Mouse (Mus musculus) megakaryocyte, embryonic 14.5 days (primary cell): ENCODE data around the gene Cpped1. TPM values are rescaled to one million over a fixed set of nuclear protein-coding genes. Genes with fewer than 3 reads are reported as not detected.

Source experiments
- H3K27me3 ChIP-seq: replicated peaks from 2 replicates; pipeline ENCODE3; 2012; ENCODE audit warnings: inconsistent platforms
- H3K36me3 ChIP-seq: replicated peaks from 2 replicates; pipeline ENCODE3; 2012; ENCODE audit warnings: low read length, inconsistent platforms, mixed read lengths
- H3K4me1 ChIP-seq: 2 replicates; pipeline ENCODE4 v1.6.1; 2012; ENCODE audit warnings: inconsistent platforms
- H3K4me3 ChIP-seq: replicated peaks from 2 replicates; pipeline ENCODE3; 2012; ENCODE audit warnings: moderate library complexity, mild to moderate bottlenecking, inconsistent platforms
- H3K9me3 ChIP-seq: 2 replicates; pipeline ENCODE4 v1.6.1; 2012; ENCODE audit warnings: inconsistent platforms
- FLI1 ChIP-seq: IDR thresholded peaks from 2 replicates; pipeline ENCODE4 v1.6.1; 2012; ENCODE audit warnings: low read length, inconsistent platforms, mixed read lengths
- GATA1 ChIP-seq: IDR thresholded peaks from 3 replicates; pipeline ENCODE4 v1.6.1; 2012; ENCODE audit warnings: mixed read lengths, low read length, inconsistent platforms, borderline replicate concordance
- polyA plus RNA-seq: library from polyadenylated mRNA; stranded (reverse); fragments of >175 nt; gene quantifications from 2 replicates; pipeline ENCODE4 v1.2.3, GENCODE M21; 2012; ENCODE audit warnings: low replicate concordance; ENCODE audit not compliant: insufficient read depth

Gene Cpped1
- polyA plus RNA-seq, 1 experiment: 11.2 TPM

DNA sequence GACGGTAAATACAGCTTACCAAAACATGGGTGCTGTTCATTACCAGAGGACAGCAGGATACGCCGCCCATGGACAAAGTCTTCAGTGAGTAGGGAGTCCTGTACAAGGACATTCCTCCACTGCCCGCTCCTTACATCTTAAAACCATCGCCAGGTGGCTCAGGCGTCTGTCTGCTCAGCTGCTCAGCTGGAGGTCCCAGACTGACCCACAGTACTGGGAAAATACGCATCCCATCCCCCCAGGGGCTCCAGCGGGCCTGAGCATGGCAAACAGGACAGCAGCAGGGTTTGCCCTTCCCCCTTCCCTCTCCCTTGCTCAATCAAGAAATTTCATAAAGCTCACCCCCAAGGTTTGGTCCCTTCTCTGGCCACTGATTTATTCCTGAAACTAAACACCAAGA lies 99.6 kb downstream of the Cpped1 start:
- Histone ChIP-seq H3K4me1 (peaks cover 20% of the 10 kb centered on the region; the same call in 1 of the 2 replicates), H3K27me3 (no peaks in the 10 kb centered on the region), H3K36me3 (peaks cover 69% of the 10 kb centered on the region), H3K4me3 (no peak overlapping the region), H3K9me3 (no peaks in the 10 kb centered on the region)
- TF ChIP-seq FLI1: no peak
- no peak for TF ChIP-seq GATA1

DNA sequence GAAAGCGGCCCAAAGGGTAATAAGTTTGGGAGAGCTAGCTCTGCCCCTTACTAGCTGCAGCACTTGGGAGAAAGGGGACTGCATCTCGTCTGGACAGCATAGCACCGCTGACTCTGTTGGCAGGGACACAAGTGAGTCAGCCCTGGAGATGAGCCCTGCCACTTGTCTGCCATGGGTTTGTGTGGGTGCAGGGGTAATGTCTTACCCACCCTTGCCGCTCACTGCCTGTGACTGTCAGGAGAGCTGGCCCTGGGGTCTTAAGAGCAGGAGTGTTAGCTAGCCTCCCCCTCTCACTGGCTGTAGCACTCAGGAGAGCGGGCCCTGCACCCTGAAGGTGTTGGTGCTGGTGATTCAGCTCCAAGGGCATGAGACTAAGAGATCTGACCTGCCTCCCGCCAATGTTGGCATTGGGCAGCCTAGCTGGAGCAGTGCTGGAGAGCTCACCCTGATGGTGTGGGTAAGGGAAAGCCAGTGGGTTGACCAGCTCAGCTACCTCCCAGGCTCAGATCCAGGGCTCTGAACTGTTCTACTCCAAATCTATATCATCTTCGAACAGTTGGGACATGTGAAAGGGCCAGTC lies 107.2 kb downstream of the Cpped1 start:
- TF ChIP-seq GATA1: no peak
- TF ChIP-seq FLI1: no peak
- peaks cover 52% of the 10 kb centered on the region for H3K36me3 ChIP-seq
- H3K4me1 ChIP-seq: peaks cover 27% of the 10 kb centered on the region
- H3K27me3 ChIP-seq: no peaks in the 10 kb centered on the region
- H3K9me3 ChIP-seq: no peaks in the 10 kb centered on the region
- no peak overlapping the region for H3K4me3 ChIP-seq

DNA sequence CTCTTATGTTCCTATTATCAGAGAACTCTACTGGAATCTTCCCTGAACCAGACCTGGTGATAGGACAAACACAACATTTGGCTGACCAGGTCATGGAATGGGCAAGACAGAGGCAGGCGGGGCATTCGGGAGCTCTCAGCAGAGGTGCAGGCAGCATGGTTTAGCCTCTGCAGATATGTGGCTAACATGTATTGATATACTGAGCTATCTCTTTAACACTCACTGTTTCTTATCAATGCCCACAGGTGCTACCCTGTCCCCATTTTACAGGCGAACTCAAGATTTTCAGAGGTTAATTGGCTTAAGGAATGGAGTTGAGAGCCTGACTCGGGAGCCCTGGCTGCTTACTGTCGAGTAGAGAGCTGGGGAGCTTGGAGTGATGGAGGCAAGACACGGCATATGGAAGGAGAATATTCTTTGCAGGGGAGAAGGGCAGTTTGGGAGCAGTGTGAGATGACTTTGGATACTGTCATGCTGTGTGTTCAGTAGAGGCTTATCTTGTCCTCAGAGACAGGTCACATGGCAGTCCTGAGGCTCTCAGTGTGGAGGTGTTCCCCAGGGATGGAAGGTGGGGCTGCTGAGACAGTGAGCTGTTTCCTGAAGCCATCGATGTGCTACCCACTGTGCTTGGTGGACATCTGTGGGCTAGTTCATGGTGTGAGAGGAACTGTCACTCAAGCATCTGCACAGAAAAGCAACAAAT lies 113.3 kb downstream of the Cpped1 start:
- H3K9me3 ChIP-seq: peaks cover 21% of the 10 kb centered on the region
- H3K36me3 ChIP-seq: peaks cover 11% of the 10 kb centered on the region
- TF ChIP-seq FLI1 (no peak), GATA1 (no peak)
- H3K27me3 ChIP-seq: no peaks in the 10 kb centered on the region
- no peak overlapping the region for H3K4me3 ChIP-seq
- peaks cover 56% of the 10 kb centered on the region for H3K4me1 ChIP-seq

DNA sequence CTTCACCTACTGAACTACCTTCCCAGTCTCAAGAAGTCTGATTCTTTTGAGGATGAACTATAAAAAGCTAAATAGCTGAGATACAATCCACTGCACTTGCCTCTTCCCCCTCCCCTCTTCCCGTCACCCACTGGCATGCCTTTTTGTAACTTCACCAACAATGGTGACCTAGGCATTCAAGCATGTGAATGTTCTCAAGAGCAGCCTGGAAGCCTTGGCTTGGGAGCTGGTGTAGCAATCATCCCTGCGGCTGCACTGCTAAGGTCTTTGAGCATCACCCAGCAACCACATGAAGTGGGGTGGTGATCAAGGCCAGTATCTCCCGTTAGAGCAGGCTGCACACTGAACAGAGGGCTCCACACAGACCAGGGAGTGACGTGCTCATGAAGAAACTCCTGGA lies 114.6 kb downstream of the Cpped1 start:
- TF ChIP-seq GATA1 (no peak), FLI1 (no peak)
- Histone ChIP-seq H3K27me3 (peaks cover 2% of the 10 kb centered on the region), H3K36me3 (peaks cover 11% of the 10 kb centered on the region), H3K9me3 (peaks cover 21% of the 10 kb centered on the region), H3K4me3 (no peak overlapping the region), H3K4me1 (peaks cover 68% of the 10 kb centered on the region)

DNA sequence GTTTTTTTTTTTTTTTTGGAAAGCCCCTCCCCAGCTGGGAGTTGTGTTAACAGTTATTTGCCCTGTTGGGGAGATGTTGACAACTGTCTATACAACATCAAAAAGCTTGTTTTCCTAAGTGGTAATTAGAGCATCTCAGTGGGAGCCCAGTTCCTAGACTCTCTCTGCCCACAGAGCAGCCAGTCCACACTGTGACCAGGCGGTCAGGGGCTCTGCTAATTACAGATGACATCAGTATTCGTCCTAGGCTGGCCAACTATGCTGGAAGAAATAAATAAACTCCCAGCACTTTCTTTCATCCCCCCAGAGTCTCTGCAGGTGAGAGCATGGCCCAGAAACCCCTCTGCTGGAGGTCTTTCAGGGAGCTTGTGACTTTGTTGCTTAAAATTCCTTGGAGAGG lies 115.9 kb downstream of the Cpped1 start:
- Histone ChIP-seq H3K36me3 (peaks cover 11% of the 10 kb centered on the region), H3K27me3 (peaks cover 2% of the 10 kb centered on the region), H3K4me1 (peaks cover 80% of the 10 kb centered on the region), H3K4me3 (no peak overlapping the region), H3K9me3 (peaks cover 21% of the 10 kb centered on the region)
- TF ChIP-seq GATA1: no peak
- no peak for TF ChIP-seq FLI1

- Histone ChIP-seq H3K9me3 (peaks cover 29% of the 10 kb centered on the region), H3K4me1 (peaks cover 64% of the 10 kb centered on the region), H3K36me3 (peaks cover 11% of the 10 kb centered on the region), H3K4me3 (peak overlapping the region; percentile 50), H3K27me3 (peaks cover 7% of the 10 kb centered on the region)
- TF ChIP-seq FLI1 (no peak), GATA1 (no peak)
Observed at GRCm38 (mm10) chr16:11790476-11790875, 118.8 kb downstream of the Cpped1 start.

GRCm38 (mm10) chr16:11785806-11786205 lies 123.4 kb downstream of the Cpped1 start:
- Histone ChIP-seq H3K27me3 (peaks cover 7% of the 10 kb centered on the region), H3K4me3 (no peak overlapping the region), H3K4me1 (peaks cover 69% of the 10 kb centered on the region), H3K36me3 (no peaks in the 10 kb centered on the region), H3K9me3 (peaks cover 8% of the 10 kb centered on the region; the same call in 1 of the 2 replicates)
- TF ChIP-seq GATA1: no peak
- TF ChIP-seq FLI1: no peak

DNA sequence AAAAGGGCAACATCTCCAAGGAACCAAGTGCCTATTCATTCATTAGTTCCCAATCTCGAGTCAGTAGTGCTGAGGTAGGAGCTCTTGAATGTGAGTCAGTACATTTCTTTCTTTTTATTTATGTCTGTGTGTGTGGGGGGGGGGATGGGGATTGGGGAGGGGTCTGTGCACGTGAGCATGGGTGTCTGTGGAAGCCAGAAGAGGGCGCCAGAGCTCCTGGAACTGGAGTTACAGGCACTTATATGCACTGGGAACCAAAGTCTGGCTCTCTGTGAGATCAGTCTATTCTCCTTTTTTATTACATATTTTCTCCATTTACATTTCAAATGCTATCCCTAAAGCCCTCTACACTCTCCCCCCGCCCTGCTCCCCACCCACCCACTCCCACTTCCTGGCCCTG lies 124.9 kb downstream of the Cpped1 start:
- TF ChIP-seq FLI1: no peak
- no peak for TF ChIP-seq GATA1
- Histone ChIP-seq H3K36me3 (no peaks in the 10 kb centered on the region), H3K9me3 (peaks cover 8% of the 10 kb centered on the region; the same call in 1 of the 2 replicates), H3K27me3 (peaks cover 4% of the 10 kb centered on the region), H3K4me1 (peaks cover 58% of the 10 kb centered on the region), H3K4me3 (no peak overlapping the region)

GRCm38 (mm10) chr16:11783337-11783736 lies 125.9 kb downstream of the Cpped1 start:
- H3K4me3 ChIP-seq: no peak overlapping the region
- peaks cover 8% of the 10 kb centered on the region; the same call in 1 of the 2 replicates for H3K9me3 ChIP-seq
- TF ChIP-seq FLI1 (no peak), GATA1 (no peak)

DNA sequence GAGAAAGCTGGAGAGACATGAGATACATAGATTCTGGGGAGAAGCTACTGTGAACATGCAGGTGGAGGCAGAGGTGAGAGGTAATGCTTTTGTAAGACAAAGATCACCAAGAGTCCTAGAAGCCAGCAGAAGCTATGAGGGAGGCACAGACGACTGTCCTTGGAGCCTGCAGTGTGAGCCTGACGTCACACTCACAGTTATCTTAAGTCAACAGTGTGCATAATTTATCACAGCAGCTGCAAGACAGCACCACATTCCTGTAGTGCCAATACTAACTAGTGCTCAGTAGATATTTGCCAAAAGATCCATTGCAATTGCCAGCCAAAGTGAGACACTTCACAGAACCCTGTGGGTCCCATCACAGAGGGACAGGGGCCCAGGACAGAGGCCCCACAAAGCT lies 127.2 kb downstream of the Cpped1 start:
- peaks cover 7% of the 10 kb centered on the region; the same call in 1 of the 2 replicates for H3K9me3 ChIP-seq
- no peaks in the 10 kb centered on the region for H3K36me3 ChIP-seq
- H3K27me3 ChIP-seq: no peaks in the 10 kb centered on the region
- H3K4me1 ChIP-seq: peaks cover 53% of the 10 kb centered on the region
- TF ChIP-seq GATA1 (no peak), FLI1 (no peak)
- no peak overlapping the region for H3K4me3 ChIP-seq

More at GRCm38 (mm10) chr16:11783337-11783736, 125.9 kb downstream of the Cpped1 start:
- Histone ChIP-seq H3K36me3 (no peaks in the 10 kb centered on the region), H3K4me1 (peaks cover 58% of the 10 kb centered on the region), H3K27me3 (peaks cover 4% of the 10 kb centered on the region)
